Mouse (Mus musculus): ENCODE measurements at regions not wholly inside any gene's neighbourhood (a gene's known extent, or its start where the extent isn't known, plus 50 kb on each side); places are given as distances from the start of the nearest gene placed in this dataset.

- no peak for DNase-seq
Measured at GRCm38 (mm10) chr8:24284966-24285365, 440.7 kb downstream of the Adam3 start.

- DNase-seq = no peak
Measured at GRCm38 (mm10) chr8:24283901-24284405, 441.7 kb downstream of the Adam3 start.

- no peak for DNase-seq
Measured at GRCm38 (mm10) chr8:24280296-24280695, 445.4 kb downstream of the Adam3 start.

- DNase-seq = no peak
Measured at GRCm38 (mm10) chr8:24278391-24278790, 447.3 kb downstream of the Adam3 start.

- DNase-seq = no peak
Measured at GRCm38 (mm10) chr8:24261359-24261758, 464.3 kb downstream of the Adam3 start.

- DNase-seq = no peak
Measured at GRCm38 (mm10) chr8:24258622-24259021, 467.0 kb downstream of the Adam3 start.

- no peak for DNase-seq
Measured at GRCm38 (mm10) chr8:24242211-24242610, 483.4 kb downstream of the Adam3 start.

GRCm38 (mm10) chr8:24240211-24240983 lies 485.3 kb downstream of the Adam3 start:
- no peak for DNase-seq

- DNase-seq = peak; percentile 11
Measured at GRCm38 (mm10) chr8:24234981-24235380, 490.7 kb downstream of the Adam3 start.

- DNase-seq = no peak
Measured at GRCm38 (mm10) chr8:24228148-24228547, 497.5 kb downstream of the Adam3 start.

- no peak for DNase-seq
Measured at GRCm38 (mm10) chr8:24227331-24228072, 498.1 kb downstream of the Adam3 start.

GRCm38 (mm10) chr8:24220222-24220621 lies 505.4 kb downstream of the Adam3 start:
- no peak for DNase-seq

- no peak for DNase-seq
Measured at GRCm38 (mm10) chr8:24216655-24217054, 509.0 kb downstream of the Adam3 start.

- DNase-seq = no peak
Measured at GRCm38 (mm10) chr8:24215510-24216138, 510.0 kb downstream of the Adam3 start.

GRCm38 (mm10) chr8:24214315-24214714 lies 511.3 kb downstream of the Adam3 start:
- no peak for DNase-seq

- DNase-seq = no peak
Measured at GRCm38 (mm10) chr8:24212216-24213200, 513.1 kb downstream of the Adam3 start.

GRCm38 (mm10) chr8:24211091-24211490 lies 514.6 kb downstream of the Adam3 start:
- no peak for DNase-seq

Measured in gastrocnemius, postnatal 10 days (tissue).